Mouse (Mus musculus) kidney, embryonic 16.5 days (tissue): ENCODE measurements around the gene Btbd35f30. TPM values are rescaled to one million over a fixed set of nuclear protein-coding genes. Genes with fewer than 3 reads are reported as not detected.
"Not testable (repeated sequence)": the region's sequence is repeated elsewhere in the genome, so short reads cannot be mapped to it uniquely, and the experiment has no call there.

Source experiments
- ATAC-seq: fragments of 200-750 bp; cut with Nextera tagmentation; 2 replicates; pipeline ENCODE4 v1.8.0; 2017; ENCODE audit warnings: moderate TSS enrichment; ENCODE audit not compliant: low FRiP score, low TSS enrichment
- H3K27ac ChIP-seq: fragments of 300-500 bp; sonication (generic); 2 replicates; pipeline ENCODE4 v1.5.1; 2014; ENCODE audit warnings: low read length
- H3K27me3 ChIP-seq: fragments of 300-500 bp; sonication (generic); 2 replicates; pipeline ENCODE4 v1.6.1; 2014; ENCODE audit warnings: low read length, control low read depth, mixed read lengths; ENCODE audit not compliant: insufficient read depth
- H3K36me3 ChIP-seq: fragments of 300-500 bp; sonication (generic); 2 replicates; pipeline ENCODE4 v1.6.1; 2014; ENCODE audit warnings: low read length, control low read depth, mixed read lengths; ENCODE audit not compliant: insufficient read depth
- H3K4me1 ChIP-seq: fragments of 300-500 bp; sonication (generic); 2 replicates; pipeline ENCODE4 v1.6.1; 2014; ENCODE audit warnings: low read length, control low read depth, mixed read lengths; ENCODE audit not compliant: insufficient read depth
- H3K4me2 ChIP-seq: fragments of 300-500 bp; sonication (generic); replicated peaks from 2 replicates; pipeline ENCODE4 v1.6.1; 2014; ENCODE audit warnings: low read depth, low read length
- H3K4me3 ChIP-seq: fragments of 300-500 bp; sonication (generic); 2 replicates; pipeline ENCODE4 v1.5.1; 2014; ENCODE audit warnings: mild to moderate bottlenecking, low read length
- H3K9ac ChIP-seq: fragments of 300-500 bp; sonication (generic); replicated peaks from 2 replicates; pipeline ENCODE4 v1.6.1; 2014; ENCODE audit warnings: low read length
- H3K9me3 ChIP-seq: fragments of 300-500 bp; sonication (generic); 2 replicates; pipeline ENCODE4 v1.6.1; 2016; ENCODE audit warnings: low read length, control low read depth
- WGBS: fragments of 180-500 bp; shearing (Covaris S2); extraction: QIAGEN DNeasy Blood & Tissue Kit; methylation state at CpG from one replicate; pipeline ENCODE4 v1.1.7; 2014; 5-methylcytosine and 5-hydroxymethylcytosine counted together
- polyA plus RNA-seq: library from polyadenylated mRNA; unstranded; fragments of >200 nt; fragmentation: Nextera tagmentation; extraction: Ambion mirVana; gene quantifications from 2 replicates; pipeline ENCODE4 v1.2.1, GENCODE M21; 2015

The Btbd35f30 gene
- polyA plus RNA-seq = not detected in 2 replicates

- ATAC-seq, H3K4me2 ChIP-seq, H3K27ac ChIP-seq, H3K27me3 ChIP-seq, H3K4me1 ChIP-seq, H3K4me3 ChIP-seq, H3K36me3 ChIP-seq, H3K9me3 ChIP-seq, H3K9ac ChIP-seq: not testable (repeated sequence)
- no CpG with 5 or more reads among the region's 4 CpGs for WGBS
Measured at GRCm38 (mm10) chrX:32894325-32894724, at the start of gene Btbd35f30. Gene Btbd35f30, plus strand, starts transcription at chrX:32894625.

- not testable (repeated sequence) for H3K9me3 ChIP-seq, H3K27me3 ChIP-seq, H3K27ac ChIP-seq, H3K4me3 ChIP-seq, H3K9ac ChIP-seq, H3K36me3 ChIP-seq, H3K4me2 ChIP-seq, ATAC-seq, H3K4me1 ChIP-seq
- no CpG with 5 or more reads among the region's 1 CpGs for WGBS
Measured at GRCm38 (mm10) chrX:32941468-32941867, 47.0 kb downstream of the Btbd35f30 start, which contains the start of gene Gm21789. Gene Gm21789, plus strand, starts transcription at chrX:32941768.

Other genes starting within 250 kb of the Btbd35f30 start
- gene Gm5926, start 243.9 kb upstream of the Btbd35f30 start, polyA plus RNA-seq = not detected in 2 replicates
- not detected in 2 replicates for gene Btbd35f21, start 168.5 kb upstream of the Btbd35f30 start, polyA plus RNA-seq
- not detected in 2 replicates for gene Gm21789, start 47.1 kb downstream of the Btbd35f30 start, polyA plus RNA-seq
- gene Btbd35f5, start 79.3 kb downstream of the Btbd35f30 start, polyA plus RNA-seq = not detected in 2 replicates